Mouse (Mus musculus) bone marrow macrophage, adult 2 months (primary cell): Measurements from ENCODE around the gene Gse1. TPM values are rescaled to one million over a fixed set of nuclear protein-coding genes. Genes with fewer than 3 reads are reported as not detected.

Experiments
- H3K27ac ChIP-seq: 2 replicates; pipeline ENCODE4 v1.5.1; 2012; ENCODE audit warnings: low read depth, low read length; ENCODE audit not compliant: insufficient read depth
- H3K4me1 ChIP-seq: 2 replicates; pipeline ENCODE4 v1.6.1; 2012; ENCODE audit warnings: low read length; ENCODE audit not compliant: control insufficient read depth, insufficient read depth
- H3K4me3 ChIP-seq: 2 replicates; pipeline ENCODE4 v1.5.1; 2012; ENCODE audit warnings: mild to moderate bottlenecking, low read length, moderate library complexity; ENCODE audit not compliant: insufficient read depth
- CTCF ChIP-seq: IDR thresholded peaks from 2 replicates; pipeline ENCODE4 v1.5.1; 2012; ENCODE audit warnings: low read depth, mild to moderate bottlenecking, low read length, moderate library complexity
- POLR2A ChIP-seq: IDR thresholded peaks from 2 replicates; pipeline ENCODE4 v1.6.1; 2012; ENCODE audit warnings: mild to moderate bottlenecking, low read depth, low read length, borderline replicate concordance
- polyA plus RNA-seq: library from polyadenylated mRNA; stranded (reverse); fragments of >200 nt; gene quantifications from 2 replicates; pipeline ENCODE4 v1.2.4, GENCODE M21; 2012; ENCODE audit not compliant: missing spikeins, insufficient read depth, insufficient read length

Gse1 gene
- polyA plus RNA-seq, 1 experiment, result 15.1 TPM

DNA sequence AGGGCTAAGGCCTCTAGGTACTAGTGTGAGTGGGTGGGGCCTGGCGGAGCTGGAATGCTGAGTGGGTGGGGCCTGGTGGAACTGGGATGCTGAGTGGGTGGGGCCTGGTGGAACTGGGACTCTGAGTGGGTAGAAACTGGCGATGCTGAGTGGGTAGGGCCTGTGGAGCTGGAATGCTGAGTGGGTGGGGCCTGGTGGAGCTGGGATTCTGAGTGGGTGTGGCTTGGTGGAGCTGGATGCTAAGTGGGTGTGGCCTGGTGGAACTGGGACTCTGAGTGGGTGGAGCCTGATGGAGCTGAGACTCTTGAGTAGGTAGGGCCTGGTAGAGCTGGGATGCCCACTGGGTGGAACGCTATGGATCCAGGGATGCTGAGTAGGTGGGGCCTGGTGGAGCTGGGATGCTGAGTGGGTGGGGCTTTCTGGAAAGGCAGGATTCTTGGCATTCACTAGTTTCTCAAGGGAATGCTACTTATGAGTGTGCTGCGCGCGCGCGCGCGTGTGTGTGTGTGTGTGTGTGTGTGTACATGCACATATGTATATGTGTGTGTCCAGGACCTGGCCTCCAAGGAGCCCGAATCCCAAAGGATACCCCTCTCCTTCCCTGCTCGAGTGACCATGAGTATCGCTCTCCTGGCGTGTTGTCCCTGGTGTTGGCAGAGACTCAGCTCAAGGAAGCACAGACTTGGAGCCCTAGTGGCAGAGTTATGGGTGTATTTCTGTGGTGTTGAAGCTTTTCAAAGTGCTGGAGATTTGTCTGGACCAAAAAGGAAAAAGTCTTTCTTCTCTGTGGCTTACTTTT is 290.7 kb downstream of the Gse1 start:
- H3K4me1 ChIP-seq, result no peaks in the 10 kb centered on the region
- H3K27ac ChIP-seq, result no peak overlapping the region
- no peak for TF ChIP-seq CTCF
- no peak for TF ChIP-seq POLR2A
- H3K4me3 ChIP-seq, result no peak overlapping the region

GRCm38 (mm10) chr8:120520287-120520686 is 292.0 kb downstream of the Gse1 start:
- no peak overlapping the region for H3K4me3 ChIP-seq
- H3K4me1 ChIP-seq, result peaks cover 5% of the 10 kb centered on the region
- no peak for TF ChIP-seq POLR2A
- TF ChIP-seq CTCF, result no peak
- no peak overlapping the region for H3K27ac ChIP-seq

DNA sequence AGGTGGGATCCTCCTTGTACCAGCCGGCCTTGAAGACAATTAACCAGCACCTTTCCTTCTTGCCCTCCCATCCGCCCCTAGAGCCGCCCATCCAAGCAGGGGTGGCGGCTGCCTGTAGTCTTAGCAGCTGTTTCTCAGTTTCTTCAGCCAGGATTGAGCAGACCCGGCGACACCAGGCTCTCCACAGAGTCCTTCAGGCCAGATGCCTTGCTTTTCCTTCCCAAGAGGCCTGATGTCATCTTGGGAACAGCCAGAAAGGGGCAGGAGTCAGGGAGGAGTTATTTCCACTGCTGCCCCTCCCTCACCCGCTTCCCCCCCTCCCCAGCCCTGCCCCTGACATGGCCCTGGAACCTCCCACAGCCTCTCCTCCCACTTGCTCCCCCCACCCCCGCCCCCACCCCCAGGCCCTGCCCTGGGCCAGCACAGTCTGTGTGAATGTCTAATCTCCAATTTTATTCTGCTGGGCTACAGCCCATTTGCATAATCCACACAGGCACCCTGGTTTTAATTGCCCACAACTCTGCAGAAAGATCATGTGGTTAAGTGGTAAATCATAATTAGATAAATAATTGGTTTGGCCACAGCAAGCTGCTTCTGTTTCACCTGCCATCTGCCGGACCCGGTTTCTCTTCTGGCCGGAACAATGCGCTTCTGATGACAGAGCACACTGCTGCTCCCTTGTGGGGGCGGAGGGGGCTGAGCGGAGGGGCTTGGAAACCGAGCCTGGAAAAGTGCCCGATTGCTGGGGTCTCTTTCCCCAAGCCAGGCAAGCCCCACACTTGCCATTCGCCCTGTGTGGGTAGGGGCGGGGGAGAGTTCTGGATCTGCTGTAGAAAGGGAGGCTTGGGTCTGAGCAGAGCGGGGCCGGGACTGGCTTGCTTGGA is 292.7 kb downstream of the Gse1 start:
- no peak overlapping the region for H3K27ac ChIP-seq
- TF ChIP-seq POLR2A (no peak), CTCF (no peak)
- no peak overlapping the region for H3K4me3 ChIP-seq
- peaks cover 12% of the 10 kb centered on the region for H3K4me1 ChIP-seq

- TF ChIP-seq POLR2A (no peak), CTCF (no peak)
- Histone ChIP-seq H3K4me1 (peaks cover 18% of the 10 kb centered on the region), H3K4me3 (no peak overlapping the region), H3K27ac (no peak overlapping the region)
Measured at GRCm38 (mm10) chr8:120521591-120521965, 293.3 kb downstream of the Gse1 start.

- Histone ChIP-seq H3K27ac (no peak overlapping the region), H3K4me3 (no peak overlapping the region), H3K4me1 (peaks cover 32% of the 10 kb centered on the region)
- TF ChIP-seq CTCF, result no peak
- no peak for TF ChIP-seq POLR2A
Measured at GRCm38 (mm10) chr8:120523641-120524040, 295.4 kb downstream of the Gse1 start.

DNA sequence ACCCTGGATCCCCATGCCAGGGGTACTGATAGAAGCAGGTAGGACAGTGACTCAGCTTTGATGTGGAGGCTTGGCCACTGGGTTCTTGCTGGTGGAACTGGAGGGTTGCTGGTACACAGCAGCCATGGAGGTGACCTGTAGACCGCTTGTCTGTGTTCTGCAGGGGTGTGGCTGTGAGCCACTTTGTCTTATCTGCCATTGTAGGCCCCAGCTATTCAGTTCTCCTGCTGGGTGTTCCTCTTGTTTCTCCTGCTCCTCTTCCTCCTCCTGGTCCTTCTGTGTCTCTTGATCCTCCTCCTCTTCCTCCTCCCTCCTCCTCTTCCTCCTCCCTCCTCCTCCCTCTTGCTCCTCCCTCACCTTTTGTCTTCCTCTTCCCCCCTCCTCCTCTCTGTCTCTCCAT is 296.9 kb downstream of the Gse1 start:
- Histone ChIP-seq H3K4me1 (peaks cover 43% of the 10 kb centered on the region), H3K27ac (no peak overlapping the region), H3K4me3 (no peak overlapping the region)
- no peak for TF ChIP-seq POLR2A
- TF ChIP-seq CTCF, result no peak

DNA sequence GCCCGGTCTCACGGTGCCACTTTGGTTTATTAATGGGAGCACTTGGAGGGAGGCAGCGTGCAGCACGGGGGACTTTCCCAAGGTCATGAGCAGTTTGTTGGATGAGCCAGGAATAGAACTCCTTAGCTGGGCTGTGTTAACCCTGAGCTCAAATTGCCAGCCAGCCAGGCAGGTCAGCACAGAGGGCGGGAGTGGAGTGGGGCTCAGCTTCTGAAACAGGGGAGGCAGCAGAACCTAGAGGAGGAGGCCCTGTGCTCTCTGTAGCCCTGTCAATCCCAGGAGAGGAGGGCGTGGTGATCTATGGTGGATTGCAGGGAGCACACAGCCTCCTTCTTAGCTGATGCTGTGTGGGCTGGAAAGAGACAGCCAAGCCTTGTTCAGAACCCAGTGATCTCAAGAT is 297.6 kb downstream of the Gse1 start:
- Histone ChIP-seq H3K4me1 (peaks cover 46% of the 10 kb centered on the region), H3K27ac (no peak overlapping the region), H3K4me3 (no peak overlapping the region)
- TF ChIP-seq CTCF (no peak), POLR2A (no peak)

GRCm38 (mm10) chr8:120526577-120526976 is 298.3 kb downstream of the Gse1 start:
- TF ChIP-seq POLR2A (no peak), CTCF (no peak)
- no peak overlapping the region for H3K4me3 ChIP-seq
- H3K27ac ChIP-seq, result no peak overlapping the region
- peaks cover 46% of the 10 kb centered on the region for H3K4me1 ChIP-seq

GRCm38 (mm10) chr8:120528332-120528731 is 300.1 kb downstream of the Gse1 start:
- no peak overlapping the region for H3K4me3 ChIP-seq
- H3K27ac ChIP-seq, result peak overlapping the region; percentile 62; the same call in 1 of the 2 replicates
- peaks cover 48% of the 10 kb centered on the region for H3K4me1 ChIP-seq
- TF ChIP-seq POLR2A (no peak), CTCF (no peak)

DNA sequence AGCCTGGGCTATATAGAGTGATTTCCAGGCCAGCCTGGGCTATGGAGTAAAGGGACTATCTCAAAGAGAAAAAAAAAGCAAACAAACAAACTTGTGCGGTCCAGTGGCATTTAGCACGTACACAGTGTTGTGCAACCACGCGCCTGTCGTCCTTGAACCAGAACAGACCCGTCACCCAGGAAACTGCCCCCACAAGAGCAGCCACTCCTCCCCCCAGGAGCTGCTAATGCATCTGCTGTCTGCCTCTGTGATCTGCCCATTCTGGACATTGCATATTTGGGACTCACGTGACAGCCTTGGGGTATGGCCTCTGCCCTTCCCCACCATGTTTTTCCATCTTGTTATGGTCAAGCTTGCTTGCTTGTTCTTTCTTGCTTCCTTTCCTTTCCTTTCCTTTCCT is 301.0 kb downstream of the Gse1 start:
- no peak for TF ChIP-seq POLR2A
- TF ChIP-seq CTCF, result no peak
- no peak overlapping the region for H3K4me3 ChIP-seq
- peak overlapping the region; percentile 62 for H3K27ac ChIP-seq
- H3K4me1 ChIP-seq, result peaks cover 48% of the 10 kb centered on the region
